Mouse (Mus musculus) adrenal gland, adult 8-10 months (tissue): ENCODE measurements around the gene Gm49337. TPM values are rescaled to one million over a fixed set of nuclear protein-coding genes. Genes with fewer than 3 reads are reported as not detected.

Experiments used
- DNase-seq: peaks from one replicate; pipeline ENCODE4 v3.0.0; 2022
- total RNA-seq, 4 experiments: library from RNA; stranded (reverse); gene quantifications; 2 replicates each; pipeline ENCODE4 v1.2.4; 2022

The Gm49337 gene
- total RNA-seq, 4 experiments from 2014 or later: not detected

DNA sequence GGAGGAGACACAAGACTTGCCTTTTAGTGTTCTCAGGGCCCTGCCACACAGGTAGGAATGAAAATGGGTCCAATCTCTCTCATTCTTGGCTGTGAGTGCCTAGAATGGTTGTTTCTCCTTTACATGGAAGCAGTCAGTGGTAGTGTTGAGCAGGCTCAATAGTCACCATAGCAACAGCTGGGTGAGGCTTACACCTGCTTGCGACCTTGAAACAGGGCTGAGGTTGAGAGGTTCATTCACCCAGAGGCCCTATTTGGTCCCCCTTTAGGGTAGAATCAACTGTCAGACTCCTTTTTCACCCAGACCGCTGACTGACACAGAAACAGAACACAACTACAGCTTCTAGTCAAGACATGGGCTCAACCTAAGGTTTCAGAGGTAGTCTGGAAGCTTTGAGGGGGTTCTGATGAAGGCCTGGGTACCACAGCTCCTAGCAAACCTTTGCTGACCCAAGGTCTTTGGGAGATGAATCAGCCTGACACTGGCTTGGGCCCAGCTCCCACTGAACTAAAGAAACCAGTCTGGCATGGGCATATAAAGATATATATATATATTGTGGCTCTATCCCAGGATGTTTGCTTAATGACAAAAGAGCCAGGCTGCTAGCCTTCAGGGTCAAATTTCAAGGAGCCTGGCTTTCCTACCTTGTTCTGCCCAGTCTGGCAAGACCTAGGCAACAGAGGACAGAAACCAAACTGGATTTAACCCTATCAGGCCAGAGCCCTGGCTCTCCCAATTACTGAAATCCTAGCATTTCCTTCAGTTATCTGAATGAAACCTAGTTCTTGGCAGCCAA, 8.2 kb upstream of the Gm49337 start:
- DNase-seq: no peak

DNA sequence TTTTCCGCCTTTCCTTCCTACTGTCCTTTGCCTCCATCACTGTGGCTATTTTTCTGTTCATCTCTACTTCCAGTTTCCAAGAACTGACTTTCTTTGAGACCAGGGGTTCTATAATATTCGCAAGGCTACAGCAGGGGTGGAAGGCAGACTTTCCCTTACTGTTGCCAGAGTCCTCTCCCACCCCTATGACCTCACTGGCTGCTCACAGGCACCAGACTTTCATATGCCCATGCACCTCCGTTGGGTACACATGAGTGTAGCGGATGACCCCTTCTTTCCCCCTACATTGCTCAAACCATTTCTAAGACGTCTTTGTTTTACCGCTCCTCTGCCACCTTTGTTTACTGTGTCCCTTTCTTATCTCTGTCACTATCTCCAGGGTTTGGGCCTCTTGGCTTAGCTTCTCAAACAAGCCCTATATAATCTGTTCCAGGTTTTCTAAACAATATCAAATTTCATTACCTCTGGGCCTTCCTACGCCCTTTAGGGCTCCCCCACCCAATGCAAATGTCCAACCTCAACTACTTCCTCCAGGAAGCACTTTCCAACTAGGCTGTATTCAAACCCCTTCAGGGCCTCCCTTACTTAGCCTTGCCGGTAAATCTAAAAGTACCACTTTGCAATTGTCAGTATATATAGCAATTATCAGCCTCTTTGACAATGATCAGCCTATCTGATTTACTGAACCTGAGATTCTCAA, 7.3 kb upstream of the Gm49337 start:
- DNase-seq: no peak

DNA sequence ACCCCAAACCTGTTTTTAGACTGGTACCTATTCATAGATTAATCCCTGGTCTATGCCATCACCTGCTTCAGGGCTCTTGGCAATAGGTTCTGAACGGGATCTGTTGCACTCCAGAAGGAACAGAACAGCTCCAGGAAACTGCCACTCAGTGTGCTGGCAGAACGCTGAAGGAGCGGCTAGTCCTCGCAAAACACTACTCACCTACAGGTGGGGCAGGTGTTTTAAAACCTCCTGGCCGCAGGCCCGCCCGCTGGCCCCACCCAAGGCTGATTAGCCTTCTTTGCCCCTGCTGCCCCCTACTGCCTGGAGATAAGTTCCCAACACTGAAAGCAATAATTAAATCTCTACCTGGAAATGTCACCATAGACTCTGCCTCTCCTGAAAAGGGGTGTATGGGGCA, 5.8 kb upstream of the Gm49337 start, which contains the start of gene Tspan1:
Gene Tspan1 (minus strand): TSS at position 198 of the 400 bp plus-strand sequence.
- DNase-seq: no peak

DNA sequence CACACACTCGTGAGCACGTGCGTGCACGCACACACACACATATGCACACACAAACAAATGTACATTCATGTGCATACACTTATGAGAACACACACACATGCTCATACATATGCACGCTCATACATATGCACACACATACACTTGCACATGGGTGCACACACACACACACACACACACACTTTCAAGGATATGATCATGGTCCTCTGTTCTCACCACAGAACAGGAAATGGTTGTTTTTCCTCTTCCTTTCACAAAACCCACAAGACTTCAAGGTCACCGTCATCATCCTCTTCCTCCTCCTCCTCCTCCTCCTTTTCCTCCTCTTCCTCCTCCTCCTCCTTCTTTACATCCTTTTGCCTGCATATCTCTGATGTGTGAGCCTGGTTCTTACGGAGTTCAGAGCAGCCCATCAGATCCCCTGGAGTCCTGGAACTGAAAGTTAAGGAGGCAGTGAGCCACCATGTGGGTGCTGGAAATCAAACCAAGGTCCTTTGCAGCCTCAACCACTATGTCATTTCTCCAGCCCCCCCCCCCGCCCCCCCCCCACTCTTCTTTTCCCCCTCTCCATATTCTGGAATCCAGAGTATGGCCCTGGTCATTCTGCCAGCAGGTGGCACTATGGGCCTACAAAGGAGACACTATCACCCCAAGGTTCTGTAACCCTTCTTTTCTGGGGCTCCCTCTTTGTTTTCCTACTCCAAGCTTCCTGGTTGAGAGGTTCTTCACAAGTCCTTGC, 4.4 kb upstream of the Gm49337 start:
- DNase-seq: no peak

DNA sequence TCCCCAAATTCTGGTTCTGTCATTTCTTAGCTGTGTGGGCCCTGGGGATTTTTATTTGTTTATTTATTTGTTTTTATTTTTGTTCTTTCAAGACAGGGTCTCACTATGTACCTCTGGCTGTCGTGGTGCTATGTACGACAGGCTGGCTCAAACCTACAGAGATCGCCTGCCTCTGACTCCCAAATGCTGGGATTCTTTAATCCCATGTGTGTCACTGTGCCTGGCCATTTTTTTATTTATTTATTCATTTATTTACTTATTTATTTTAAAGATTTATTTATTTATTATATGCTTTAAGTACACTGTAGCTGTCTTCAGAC, 3.9 kb upstream of the Gm49337 start:
- no peak for DNase-seq

DNA sequence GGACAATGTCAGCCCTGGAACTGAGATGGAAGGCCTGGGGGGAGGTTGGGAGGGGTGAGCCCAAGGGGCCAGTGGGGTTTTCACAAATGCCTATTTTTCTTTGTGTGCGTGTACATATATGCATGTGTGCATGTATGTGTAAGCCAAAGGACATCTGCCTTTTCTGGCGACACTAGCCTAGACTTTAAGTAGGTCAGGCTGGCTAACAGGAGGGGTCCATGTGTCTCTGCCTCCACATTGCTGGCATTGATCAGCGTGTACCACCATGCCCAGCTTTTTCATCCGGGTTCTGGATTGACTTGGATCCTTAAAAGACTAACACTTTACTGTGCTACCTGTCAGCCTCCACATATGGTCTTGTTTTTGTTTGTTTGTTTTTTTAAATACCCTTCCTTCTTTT, 568 bp downstream of the Gm49337 start:
- DNase-seq: no peak

DNA sequence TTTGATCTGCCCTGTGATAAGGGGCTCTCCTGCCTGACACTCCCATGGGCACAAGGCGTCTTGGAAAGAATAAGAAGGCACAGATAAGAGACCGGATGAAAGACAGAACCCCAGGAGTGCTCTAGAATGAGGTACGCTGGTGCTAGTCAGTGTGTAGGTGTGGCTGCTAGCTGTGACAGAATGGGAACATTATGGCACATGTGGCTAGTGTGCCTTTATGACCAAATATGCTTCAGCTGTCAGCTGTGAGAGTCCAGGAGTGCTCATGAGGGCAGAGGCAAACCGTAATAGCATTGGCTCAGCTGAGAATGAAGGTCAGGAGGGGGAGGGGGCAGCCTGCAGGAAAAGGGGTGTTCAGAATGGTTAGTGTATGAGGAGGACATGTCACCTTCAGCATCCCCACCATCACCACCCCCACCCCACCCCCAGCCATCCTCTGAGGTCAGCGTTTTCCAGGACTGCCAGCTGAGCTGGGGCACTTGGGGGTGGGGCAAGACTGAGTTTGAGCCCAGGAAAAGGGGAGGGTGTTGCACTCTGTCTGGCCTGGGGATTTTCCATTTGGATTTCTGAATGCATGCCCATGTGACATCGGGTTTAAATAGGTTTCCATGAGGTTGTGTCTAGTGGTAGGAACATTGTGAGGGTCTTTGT, 1.4 kb downstream of the Gm49337 start:
- no peak for DNase-seq

DNA sequence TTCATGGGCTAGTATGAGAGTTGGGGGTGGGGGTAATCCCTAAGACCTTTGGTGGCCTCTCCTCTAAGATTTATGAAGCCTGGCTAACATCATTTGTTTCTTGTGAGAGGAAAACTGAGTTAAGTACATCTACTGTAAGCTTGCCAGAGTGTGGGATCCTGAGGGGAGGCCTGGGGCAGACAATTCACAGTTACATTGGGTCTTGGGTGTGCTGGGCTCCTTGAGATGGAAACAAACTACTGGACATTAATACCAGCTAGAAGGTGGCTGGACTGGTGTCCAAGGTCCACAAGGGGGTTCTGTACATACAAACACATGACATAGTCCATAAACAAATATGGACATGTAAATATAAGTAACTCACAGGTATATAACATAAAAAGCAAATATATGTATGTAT, 2.0 kb downstream of the Gm49337 start:
- DNase-seq: no peak

DNA sequence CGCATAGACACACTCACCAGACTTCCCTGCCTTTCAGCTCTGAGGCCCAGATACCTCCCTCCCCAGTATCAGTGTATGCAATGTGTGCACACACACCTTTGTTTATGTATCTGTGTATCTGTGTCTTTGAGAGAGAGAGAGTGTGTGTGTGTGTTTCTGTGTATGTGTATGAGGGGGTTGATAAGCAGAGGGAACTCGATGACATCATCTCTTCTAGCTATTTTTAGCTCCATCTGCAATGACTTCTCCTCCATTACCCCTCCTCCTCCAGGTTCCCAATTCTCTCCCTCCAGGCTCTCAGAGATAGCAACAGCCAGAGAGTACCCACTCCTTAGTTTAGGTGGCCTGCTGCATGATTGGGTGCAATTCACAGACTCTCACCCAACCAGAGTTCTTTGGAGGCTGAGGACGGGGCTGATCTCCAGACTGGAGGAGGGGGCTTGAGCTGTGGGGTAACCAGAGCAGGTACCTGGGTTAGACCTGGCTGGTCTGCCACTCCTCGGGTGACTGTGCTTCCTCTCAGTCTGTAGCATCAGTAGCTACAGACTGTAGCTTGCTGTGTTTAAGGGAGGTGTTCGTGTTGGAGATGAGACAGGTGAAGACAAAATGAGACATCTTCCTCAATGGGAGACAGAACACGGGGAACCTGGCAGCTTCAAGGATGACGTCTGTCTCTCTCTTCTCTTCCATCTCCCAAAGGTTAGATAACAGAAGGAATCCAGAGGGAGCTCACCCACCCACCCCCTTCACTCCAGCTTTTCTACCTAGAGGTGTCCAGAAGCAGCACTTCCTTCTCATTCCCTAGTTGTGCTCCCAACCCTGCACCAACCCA, 2.7 kb downstream of the Gm49337 start:
- DNase-seq: no peak

DNA sequence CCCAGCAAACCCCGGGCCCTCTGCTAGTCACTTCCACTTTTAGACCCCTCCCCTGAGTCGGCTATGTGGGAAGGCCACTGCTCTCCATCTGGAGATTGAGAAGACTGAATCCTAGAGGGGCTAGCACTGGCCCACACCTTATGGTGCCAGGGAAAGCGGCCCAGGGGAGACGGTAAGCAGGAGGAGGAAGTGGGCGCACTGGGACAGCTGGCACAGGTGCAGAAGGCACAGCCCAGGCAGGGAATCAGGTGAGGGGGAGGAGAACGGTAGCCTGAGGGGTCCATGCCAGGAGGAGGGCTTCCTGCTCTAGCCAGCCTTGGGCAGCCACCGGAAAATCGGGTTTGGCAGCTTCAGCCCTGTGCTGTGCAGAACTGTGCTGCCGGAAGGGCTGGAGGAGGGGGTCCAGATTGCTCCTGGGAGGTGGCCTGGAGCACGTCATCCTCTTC, 3.4 kb downstream of the Gm49337 start:
- DNase-seq: no peak

DNA sequence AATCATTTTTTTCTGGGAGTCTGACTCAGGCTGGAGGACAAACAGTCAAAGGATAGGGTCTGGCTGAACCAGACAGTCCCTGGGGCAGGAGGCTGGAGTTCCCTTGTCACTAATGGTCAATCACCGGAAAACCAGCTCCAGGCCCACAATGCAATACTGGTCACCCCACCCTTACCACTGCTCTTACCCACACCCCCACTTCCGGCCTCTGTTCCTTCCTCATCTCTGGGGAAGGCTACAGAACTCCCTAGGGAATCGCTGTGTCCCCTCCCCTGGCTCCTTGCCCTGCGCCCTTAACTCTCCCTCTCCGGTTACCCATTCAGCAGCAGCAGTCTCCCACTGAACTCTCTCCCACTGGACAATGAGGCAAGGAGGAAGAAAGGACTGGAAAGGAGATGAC, 4.0 kb downstream of the Gm49337 start:
- peak; percentile 66 for DNase-seq

DNA sequence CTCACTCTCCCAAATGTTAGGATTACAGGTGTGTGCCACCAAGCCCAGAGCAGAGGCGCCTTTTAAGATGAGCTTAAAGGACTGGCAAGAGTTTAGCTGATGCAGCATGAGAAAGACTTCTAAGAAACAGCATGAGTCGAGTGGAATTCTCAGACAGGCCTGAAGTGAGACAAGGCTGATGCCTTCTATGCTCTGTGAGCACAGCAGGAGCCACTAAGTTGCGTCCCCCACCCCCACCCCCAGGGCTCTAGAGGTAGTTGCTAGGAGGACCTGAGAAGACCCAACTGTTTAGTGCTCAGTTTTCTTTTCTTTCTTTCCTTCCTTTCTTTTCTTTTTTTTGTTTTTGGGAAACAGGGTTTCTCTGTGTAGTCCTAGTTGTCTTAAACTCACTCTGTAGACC, 8.9 kb downstream of the Gm49337 start:
- DNase-seq: no peak

DNA sequence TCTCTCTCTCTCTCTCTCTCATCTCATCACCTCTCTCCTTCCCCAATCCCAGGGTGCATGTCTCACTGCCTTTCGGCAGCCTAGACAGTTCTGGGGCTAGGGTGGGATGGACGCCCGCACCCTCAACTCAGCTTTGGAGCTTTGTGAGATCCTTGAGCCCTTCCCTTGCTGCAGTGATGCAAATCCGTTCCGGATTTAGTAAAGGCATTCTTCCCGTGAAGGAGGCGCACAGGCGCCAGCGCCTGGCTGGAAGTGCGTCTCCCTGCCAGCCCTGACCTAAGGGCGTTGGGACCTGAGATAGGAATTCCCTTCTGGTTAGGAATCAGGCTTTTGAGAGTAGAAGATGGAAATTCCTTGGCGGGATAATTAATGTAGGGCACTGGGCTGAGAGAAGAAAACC, 9.6 kb downstream of the Gm49337 start:
- no peak for DNase-seq

DNA sequence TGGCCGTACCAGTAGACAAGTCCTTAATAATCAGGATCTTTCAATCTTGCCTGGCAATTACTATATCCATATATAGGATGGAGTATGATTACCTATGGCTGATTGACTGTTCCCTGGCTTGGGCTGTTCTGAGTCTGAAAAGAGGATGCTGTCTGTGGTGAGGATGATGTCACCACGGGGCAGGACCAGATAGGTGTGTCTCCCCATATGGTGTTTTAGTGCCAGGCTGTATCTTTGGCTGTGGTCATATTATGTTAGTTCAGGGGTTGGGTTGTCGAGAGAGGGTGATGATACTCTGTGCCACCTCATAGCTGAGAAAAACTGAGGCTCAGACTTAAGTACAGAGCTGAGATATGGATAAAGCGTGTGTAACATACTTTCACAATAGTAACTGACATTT, 11.9 kb downstream of the Gm49337 start:
- DNase-seq: no peak

DNA sequence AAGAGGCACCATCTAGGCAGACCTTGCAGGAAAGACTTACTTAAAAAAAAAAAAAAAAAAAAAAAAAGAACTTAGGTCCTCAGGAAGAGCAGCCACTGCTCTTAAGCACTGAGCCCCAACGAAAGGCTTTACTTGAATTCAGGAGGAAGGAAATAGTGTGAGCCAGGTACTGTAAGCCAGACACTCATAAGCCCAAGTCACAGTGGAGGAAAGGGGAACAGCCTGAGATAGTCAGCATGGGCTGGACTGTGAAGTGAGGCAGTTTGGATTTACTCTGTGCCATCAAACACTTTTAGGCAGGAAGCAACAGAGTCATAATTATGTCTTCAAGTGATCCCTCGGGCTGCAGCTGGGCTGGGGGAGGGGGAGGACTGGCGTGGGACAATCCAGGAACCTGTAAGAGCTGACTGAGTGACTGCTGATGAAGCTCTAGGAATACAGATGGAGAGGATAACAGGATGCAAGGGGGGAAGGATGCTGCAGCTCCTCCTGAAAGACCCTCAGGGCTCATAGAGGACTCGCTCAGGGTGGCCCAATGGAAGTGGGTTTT, 19.2 kb downstream of the Gm49337 start:
- DNase-seq: no peak

DNA sequence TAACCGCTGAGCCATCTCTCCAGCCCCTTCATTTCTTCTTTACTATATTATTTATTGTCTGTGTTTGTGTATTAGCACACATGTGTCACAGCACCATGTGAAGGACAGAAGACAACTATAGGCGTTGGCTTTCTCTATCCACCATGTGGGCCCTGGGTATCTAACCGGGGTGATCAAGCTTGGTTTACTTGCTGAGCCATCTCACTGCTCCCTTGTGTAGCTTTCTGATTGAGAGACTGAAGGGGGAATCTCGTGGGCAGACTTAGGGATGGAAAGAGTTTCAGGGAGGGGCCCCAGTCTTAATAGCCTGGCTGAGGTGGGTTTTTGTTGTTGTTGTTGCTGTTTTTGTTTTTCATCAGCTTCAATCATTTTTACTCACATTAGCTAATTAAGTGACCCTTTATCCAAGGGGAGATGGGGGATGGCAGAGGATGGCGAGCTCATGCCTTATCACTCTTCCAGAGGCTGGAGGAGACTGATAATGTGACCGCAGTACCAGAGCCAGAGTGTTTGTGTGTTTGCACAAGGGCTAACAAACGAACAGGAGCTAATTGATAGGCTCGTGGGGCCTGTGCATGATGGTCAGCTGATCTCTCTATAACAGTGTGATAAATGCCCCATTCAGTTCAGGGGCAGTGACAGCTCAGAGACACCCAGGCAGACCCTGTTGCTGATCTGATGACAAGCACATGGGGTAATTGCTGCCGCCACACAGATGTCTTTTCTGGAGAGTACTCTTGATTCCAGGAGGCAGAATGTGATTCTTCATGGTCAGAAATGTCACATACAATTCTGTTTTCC, 20.6 kb downstream of the Gm49337 start:
- DNase-seq: no peak

DNA sequence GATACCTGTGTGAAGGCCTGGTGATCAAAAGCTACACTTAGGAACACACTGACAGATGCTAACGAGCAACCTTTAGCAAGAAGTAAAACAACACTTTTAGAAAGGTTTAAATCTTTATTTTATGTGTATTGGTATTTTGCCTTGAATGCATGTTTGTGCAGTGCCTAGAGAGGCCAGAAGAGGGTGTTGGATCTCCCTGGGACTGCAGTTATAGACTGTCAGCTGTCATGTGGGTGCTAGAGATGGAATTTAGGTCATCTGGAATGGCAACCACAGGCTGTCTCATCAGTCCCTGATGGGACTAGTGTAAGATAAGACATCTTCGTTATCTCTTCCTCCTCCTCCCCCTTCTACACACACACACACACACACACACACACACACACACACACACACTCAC, 25.2 kb downstream of the Gm49337 start:
- DNase-seq: no peak

DNA sequence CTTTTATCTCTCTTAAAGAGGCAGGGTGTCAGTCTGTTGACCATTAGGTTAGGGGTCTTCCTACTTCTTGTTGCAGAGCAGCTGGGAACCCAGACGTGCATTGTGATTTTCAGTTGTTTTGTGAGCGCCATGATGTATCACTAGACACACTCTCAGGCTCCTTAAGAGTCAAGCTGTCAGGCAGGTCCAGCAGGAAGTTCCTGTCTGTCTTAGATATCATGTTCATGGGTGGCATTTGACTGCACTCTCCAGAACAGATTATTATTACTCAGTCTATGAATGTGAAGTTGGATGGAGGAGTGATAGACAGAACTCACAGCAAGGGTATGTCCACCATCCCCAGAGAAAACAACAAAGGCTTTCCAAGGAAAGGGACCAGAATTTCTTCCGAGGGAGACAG, 31.2 kb downstream of the Gm49337 start:
- DNase-seq: no peak

DNA sequence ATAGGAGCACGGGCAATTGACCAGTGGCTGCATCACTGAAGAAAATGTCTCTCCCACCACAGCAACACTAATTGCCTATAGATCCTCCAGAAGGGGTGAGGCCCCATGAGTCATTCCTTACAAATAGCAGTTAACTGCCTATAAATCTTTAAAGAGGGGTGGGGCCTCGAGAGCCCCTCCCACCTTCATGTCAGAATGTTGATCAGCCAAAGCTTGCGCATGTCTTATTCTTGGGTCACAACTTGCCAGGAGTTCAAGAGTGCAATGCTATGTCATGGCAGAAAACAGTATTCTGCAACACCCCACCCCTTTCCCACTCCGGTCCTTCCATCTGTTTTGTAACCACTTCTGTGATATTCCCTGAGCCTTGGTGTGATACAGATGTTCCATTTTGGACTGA, 33.3 kb downstream of the Gm49337 start:
- no peak for DNase-seq

DNA sequence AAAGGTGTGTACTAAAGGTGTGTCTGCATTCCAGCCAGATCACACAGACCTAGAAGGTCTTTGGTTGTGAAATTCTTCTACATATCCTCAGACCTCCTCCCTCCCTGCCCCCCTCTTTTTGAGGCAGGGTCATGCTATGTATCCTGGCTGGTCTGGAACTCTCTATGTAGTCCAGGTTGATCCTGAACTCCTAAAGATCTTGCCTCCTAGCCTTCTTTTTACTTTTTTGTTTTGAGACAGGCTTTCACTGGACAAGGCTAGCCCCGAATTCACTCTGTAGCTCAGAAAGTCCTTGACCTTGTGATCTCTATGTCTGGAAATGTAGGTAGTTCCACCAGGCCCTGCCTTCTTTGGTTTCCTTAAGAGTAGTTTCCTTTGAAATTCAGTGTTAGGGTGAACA, 35.7 kb downstream of the Gm49337 start:
- DNase-seq: no peak
